Mouse (Mus musculus) liver, postnatal 0 days (tissue): ENCODE results near the gene Eef1akmt2.

Source experiments
- CTCF ChIP-seq: sonication (generic); IDR thresholded peaks from 2 replicates; pipeline ENCODE4 v1.5.1; 2016; ENCODE audit warnings: antibody characterized with exemption, low read depth
- EP300 ChIP-seq: IDR thresholded peaks from 2 replicates; pipeline ENCODE4 v1.6.1; 2016; ENCODE audit warnings: antibody characterized with exemption, low read depth, mild to moderate bottlenecking

DNA sequence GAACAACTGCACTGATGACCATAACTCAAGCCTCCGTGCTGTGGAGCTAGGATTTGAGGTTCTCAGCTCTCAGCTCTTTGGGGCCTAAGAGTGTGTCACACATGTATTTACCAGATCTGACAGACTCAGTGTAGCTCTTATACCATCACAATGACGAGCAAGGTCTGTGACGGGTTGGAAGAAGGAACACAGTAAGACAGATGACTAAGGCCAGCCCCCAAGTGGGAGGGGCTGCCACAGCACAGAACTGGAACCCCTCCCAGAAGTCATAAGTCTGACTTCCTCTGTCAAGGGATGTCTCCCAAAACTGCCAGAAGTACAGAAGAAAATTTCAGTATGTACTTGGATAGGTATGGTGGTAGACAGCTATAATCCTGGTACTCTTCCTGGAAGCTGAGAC, 48.5 kb downstream of the Eef1akmt2 start:
- TF ChIP-seq CTCF = no peak
- no peak for TF ChIP-seq EP300
